Mouse (Mus musculus) embryo, embryonic 11.5 days (tissue): ENCODE measurements at regions not wholly inside any gene's neighbourhood (a gene's known extent, or its start where the extent isn't known, plus 50 kb on each side); places are given as distances from the start of the nearest gene placed in this dataset.

ENCODE experiments used
- DNase-seq: peaks from one replicate; pipeline ENCODE4 v3.0.0-alpha.2; 2012; ENCODE audit warnings: low read depth, low spot score

DNA sequence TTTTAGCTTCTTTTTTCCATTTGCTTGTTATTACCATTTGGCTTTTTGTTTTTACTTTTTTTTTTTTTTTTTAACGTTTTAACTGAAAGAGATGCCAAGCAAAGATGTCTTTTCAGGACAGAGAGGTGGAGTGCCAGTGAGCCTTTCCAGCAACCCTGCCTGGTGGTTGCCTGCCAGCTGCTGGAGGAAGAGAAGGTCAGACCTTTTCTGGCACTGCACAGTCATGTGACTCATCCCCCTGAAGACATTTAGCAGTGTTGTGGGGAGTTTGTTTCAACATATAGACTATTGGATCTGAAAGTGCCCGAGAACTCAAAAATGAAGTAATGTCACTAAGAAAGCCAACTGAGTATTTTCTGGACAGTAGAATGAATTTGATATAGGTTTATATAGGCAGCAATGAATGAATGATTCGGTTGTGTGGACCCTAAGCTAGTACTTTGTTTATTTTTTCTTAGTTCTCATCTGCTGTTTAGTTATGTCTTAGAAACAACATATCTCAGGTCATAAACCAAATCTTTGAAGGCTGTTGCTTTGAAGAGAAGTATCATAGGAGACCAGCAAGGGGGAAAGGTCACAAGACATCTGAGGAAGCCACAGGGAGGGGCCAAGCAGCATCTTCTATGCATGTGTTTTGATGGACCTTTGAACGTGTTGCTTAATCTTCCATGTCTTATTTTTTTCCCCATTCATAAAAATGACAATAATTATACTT lies 604.2 kb downstream of the Ptprc start:
- DNase-seq, result no peak

DNA sequence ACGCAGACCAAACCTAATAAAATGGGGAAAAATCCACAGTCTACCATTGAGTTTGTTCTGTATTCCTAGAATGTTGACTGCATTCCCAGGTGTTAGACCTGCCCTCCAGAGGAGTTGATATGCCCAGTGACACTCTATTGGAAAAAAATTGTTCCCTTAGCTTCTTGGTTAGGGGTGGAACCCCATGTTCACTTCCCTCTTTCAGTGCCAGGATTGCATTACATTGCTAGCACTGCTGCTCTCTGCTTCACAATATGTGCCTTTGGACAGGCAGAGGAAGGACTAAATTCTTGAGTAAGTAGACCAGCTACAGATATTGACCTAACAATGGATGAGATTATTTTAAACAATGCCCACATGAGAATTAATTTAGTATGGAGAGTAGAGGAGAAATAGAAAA lies 607.3 kb upstream of the Nr5a2 start:
- no peak for DNase-seq

DNA sequence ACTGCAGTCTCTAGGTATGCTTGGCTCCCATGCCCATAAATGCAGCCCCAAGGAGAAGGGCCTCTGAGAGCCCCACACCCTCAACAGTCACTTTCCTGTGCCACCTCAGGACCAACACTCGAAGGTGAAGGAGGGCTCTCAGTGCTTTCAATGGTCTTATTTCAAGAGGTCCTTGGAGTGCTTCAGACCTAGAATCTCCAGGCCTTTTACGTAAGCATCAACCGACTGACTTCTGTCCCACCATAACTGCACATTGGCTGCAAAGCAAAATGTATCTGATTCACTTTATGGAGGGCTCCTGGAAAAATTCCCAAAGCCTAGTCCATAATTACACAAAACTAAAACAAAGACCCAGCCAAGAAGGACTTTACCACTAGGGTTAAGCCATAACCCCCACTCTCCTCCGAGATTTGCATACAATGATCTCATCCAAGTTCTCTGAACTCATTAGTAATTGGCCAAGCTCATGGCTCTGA lies 605.4 kb upstream of the Nr5a2 start:
- DNase-seq, result no peak

DNA sequence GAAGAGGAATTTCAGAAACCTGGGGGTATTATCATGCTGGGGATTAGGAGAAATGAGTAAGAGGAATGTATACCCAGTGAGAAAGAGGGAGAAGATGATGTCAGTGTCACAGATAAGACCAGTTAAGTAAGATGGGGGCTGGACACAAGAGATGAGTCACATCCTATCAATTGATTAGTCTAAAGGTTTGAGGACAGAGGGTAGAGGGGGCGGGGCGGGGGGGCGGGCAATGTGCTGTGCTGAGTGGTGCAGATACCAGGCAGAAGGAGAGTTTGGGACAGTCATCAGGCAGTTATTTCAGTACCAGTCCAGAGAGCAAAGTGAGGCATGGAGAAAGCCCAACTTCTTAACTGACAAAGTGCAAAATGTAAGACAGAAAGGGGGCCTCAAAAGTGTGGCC lies 601.4 kb upstream of the Nr5a2 start:
- no peak for DNase-seq

DNA sequence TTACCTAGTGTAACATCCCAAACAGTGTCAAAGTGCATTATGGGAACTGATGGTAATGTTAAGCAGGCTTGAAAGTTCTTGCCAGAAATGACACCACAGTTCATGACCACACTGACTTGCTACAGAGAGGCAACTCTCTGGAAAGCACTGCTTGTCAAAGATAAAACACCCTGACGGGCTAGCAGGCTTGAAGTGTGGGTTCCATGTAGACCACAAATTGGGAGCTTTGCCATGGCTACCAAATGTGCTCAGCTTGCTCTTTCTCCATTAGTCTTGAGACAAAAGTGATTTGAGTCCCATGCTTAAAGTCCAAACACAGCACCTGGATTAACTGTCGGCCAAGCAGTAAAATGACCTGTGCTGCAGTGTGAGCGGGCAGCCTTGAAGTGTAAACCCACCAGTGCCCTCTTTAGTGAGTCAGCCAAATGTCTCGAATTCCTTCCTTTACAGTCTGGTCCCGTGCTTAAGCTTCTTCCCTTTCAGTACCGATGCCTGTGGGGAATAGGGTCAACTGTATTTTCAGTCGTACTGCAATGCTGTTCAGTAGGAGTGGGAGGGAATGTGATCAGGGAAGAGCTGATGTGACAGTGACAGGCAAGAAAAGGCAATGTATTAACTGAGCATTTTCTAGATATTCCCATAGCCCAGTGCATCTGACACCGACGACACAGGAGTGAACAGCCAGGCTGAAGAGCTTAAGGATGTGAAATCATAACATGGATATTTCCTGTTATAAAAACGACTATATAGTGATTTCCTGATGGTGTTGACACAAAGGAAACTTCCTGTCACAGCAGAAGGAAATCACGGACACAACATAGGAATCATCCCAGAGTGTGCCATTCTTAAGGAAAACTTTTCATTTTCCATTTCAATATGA lies 600.4 kb upstream of the Nr5a2 start:
- no peak for DNase-seq

DNA sequence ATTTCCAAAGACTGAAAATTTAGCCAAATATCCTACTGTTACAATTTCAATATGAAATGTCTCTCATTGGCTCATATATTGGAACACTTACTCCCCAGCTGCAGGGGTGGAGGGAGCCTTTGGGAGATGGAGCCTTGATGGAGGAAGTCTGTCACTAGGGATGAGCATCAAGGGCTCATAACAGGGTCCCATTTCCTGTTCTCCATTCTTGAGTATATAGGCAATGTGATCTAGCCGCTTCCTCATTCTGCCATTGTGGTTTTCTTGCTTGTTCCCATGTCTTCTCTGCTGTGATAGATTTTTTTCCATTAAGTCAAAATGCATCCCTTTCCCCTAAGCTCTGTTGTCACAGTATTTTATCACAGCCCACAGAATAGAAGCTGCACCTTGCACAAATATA lies 589.4 kb upstream of the Nr5a2 start:
- DNase-seq, result no peak

DNA sequence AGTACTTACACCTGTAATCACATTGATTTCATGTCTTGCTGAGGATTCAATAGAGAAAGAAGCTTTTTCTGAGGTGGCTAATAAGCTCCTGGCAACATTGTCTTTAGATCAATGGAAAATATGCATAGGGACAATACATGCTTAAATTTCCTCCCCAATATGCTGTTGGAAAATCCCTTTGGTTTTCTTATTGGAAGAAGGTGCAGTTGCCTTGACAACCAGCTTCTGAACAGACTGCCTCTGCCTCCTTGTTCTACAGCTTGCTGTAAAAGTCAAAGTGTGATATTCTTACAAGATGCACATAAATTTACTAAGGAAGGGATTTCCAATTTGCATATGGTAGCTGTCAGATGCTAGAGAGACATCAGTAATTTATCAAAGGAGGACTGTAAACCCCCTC lies 585.4 kb upstream of the Nr5a2 start:
- no peak for DNase-seq

DNA sequence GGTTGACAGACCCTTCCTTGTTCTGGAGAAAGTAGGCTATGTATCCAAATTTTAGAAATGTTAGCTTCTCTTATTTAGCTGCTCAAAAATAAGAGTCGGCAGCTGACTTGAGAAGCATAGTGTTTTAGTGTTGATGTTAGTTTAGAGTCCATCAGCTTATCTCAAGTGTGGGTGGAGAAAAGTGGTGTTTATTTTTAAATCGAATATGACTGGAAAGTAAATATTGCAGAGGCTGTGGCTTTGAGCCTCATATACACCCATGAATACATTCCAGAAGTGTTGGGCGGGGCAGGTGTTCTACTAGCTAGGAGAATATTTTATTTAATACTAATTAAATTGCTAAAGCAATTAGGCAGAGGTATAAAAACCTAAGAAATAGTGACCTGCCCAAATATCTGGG lies 583.6 kb upstream of the Nr5a2 start:
- DNase-seq, result no peak

DNA sequence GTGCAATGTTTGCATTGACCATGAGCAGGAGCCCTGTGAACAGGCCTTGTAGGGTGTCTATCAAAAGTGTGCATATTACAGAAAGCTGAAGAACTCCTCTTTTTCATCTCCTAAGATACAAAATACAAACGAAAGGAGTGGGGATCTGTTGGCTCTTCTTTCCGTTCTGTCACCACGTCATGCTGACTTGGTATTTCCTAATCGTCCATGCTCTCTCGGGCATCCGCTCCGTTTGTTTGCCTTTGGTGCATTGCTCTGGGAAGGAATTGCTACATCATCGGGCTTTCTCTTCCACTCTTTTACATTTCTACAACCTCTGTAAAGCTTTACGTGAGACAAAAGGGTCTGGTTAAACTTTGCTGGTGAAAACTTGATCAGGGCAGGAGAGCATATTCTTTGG lies 581.2 kb upstream of the Nr5a2 start:
- DNase-seq, result no peak

DNA sequence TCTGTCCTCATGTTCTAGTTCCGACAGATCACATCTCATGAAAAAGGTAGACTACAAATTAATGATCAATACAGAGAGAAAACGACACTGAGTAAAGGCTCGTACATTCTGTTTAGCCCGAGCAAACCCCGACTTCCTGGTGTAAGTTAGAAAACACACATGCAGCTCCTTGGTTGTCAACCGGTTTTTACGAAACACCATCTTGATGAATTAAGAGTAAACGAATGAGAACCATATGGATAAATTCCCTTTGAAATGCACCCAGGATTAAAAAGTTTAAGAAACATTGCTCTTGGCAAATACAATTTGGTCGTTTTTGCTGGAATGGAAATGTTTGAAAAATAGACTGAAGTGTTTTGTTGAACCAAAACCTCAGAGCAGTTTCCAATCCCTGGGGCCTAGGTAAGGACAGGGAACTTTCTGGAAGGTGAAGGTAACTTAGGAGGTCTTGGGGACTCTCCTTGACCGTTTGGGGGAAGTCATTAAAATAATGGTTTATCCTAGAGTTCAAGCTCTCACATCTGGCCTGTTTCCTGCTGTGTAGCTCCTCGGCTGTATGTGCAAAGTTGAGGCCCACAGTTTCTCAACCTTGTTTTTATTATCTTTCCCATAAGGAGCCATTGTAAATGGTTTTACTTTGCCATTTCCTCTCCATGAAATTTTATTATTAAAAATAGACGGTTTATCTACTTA lies 579.3 kb upstream of the Nr5a2 start:
- DNase-seq, result no peak

DNA sequence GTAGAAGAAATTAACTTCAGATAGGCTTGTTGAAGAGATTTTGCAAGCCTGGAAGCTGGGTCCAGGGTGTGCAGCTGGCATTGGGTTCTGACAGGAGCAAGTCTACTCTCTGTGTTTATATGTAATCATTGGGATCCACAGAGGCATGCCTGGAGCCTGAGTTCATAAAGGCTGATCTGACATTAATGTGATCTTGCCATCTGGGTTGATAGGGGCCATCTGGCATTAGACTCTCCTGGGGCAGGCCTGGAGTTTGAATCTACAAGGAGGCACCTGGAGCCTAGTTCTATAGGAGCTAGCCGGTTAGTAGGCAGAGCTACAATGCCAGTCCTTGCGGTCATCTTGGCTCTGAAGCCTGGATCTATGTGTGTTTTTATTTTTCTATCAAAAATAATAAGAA lies 554.5 kb upstream of the Nr5a2 start:
- DNase-seq, result no peak

DNA sequence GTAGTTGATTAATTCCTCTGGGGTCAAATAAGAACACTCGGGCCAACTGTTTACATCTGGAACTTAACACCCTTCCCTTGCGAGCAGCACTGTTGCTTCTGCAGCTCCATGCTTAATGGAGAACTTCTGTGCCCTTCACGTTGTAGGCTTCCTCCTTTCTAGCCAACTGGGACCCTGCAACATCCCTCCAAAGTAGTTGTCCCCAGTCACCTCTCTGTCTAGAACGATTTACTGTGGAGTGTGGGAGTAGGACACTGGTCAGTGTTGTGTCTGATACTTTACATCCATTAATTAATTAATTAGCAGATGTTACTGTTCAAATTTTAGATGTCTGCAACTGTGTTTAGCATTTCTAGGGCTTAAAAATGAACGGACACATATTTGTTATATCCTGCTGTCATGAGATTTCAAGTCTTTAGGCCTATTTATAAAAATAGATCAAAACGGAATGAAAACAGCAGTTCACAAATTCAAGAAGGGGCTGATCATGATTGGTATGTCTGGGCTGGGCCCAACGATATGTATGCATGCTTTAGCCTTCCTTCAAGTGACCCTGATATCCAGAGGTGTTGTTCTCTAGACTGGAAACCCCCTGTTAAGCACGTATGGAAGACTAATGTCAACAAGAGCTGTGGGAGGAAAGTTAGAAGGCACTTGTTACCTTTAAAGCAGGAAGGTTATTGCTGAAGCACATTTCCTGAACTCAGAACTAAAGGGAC lies 543.6 kb upstream of the Nr5a2 start:
- no peak for DNase-seq

DNA sequence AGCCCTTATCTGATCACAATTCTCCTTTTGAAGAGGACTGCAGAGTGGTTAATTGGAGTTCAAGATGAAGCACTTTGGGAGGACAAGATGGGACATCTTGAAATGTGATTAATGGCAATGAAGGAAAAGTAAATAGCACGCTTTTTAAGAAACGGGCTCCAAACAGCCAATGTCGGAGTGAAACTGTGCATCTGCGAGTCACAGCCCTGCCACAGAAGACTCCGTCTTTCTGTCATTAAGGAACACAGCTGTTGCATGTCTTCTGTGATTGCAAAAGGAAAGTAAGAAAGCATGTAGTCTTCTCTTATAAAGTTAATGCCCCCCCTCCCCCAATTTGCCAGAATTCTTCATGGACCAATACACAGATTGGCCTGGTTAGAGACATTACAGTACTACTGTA lies 528.0 kb upstream of the Nr5a2 start:
- no peak for DNase-seq

DNA sequence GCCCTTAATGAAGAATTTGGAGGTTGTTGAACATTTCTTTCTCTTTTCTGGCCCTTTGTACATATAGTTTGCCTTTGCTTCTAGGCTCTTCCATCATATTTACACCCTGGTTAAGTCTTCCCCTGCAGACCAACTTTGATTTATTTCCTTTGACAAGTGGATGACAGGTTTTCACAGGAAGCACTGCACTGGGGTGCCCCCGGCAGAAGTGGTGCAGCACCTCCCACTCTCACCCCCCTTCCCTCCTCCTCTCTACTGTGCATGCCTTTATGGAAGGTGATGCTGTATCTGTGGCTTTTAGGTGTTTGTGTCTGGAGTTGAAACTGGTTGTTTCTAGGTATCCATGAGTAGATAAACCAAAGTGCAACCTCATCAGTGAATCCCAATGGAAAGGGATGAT lies 518.2 kb upstream of the Nr5a2 start:
- DNase-seq, result no peak

DNA sequence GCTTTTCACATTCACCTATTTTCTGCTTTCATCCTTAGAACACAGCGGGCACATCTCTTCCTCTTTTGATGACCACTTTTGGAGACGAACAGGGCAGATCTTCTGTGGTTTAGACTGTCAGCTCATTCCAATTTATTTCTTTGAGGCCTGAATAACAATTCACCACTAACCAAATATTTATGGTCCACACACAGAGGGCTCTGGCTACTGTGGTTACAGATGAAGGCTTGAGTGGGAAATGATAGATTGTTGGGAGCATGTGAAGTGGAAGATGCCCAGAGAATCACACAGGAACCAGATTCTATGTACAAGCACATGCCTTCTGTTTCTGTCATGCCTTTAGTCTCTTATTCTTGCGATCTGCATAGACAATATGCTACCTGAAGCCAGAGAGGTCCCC lies 517.0 kb upstream of the Nr5a2 start:
- no peak for DNase-seq

DNA sequence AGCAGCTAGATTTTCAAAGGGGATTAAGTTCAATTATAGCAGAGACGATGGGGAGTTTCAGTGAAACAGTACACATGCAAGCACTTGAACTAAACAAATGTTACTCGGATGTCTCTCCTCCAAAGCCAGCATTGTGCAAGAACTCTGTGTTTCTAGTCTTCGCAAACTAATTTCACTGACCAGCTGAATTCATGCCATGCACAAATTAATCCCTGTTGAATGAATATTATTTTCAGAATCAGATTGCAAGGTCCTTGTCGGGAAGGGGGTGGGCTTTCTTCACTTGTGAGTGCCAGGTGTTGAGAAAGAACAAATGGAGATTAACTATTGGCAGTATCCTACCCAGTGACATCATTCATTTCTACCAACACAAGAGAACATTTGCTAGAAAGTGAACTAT lies 514.6 kb upstream of the Nr5a2 start:
- DNase-seq, result no peak

DNA sequence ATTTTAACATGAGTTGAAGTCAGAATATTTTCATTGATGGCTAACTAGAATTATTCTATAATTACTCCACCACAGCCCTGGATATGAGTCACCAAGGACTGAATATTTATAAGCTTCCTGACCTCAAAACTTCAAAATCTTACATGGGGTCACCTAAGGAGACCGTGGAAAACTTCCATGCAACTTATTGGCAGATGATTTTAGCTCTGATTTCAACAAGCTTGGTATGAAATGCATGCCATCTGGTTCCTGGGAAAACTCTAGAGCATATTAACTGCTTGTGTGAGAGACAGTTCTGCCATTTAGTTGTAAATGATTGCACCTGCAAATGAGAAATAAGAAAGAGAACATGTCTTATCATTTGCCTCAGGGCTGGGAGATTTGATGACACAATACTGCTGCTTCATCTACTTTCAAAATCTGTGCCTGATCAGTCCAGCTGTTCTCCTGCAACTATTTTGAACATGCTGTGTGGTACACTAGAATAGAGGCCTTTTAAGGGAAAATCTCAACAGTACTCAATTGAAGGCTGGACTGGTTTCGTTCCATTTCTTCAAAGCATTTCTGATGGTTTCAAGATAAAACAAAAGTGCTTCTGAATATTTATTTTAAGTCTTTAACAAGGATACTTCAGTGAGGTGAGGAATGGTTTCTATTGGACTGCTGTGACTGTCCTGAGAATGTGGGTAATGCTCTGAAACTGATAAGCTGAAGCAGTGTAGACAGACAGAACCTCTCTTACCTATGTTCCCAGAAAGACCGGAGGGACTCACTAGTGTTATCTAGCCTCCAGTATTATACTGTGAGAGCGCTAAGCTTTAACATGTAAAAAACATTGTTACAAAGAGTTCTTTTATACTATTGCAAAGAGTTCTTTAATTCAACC lies 513.8 kb upstream of the Nr5a2 start:
- DNase-seq, result no peak

DNA sequence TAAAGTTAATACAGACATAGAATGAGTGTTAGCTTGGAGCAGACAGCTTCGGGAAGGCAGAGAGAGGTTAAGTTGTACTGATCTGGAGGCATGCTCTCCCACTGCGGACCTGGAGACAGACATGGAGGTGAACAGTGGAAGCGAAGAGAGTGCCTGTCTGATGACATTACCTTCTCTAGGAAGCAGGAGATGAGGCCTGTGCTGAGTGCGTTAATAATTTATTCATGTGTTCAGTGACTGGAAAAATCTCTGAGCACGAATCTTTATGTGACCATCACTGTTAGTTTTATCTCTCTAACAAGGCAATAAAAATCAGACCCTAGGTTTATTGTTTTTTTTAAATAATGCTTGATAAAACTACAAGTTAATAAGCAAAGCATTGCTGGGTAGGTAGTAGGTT lies 504.7 kb upstream of the Nr5a2 start:
- no peak for DNase-seq

DNA sequence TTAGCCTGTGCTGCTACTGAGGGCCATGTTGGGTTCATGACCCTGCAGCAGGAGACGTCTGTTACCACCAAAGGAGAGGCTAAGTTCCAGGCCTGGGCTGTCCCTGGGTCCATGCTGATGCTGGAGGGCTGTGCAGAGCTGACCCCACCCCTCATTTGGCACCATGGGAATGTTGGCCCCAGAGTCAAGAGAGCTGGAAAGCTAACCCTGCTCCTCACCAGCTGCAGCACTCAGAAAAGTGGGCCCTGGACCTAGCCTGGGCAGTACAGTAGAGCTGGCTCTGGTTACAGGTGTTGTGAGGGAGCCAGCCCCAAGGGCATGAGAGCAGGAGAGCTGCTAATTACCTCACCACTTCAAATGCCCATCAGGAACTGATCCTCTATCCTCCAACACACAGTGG lies 500.9 kb upstream of the Nr5a2 start:
- DNase-seq, result no peak

DNA sequence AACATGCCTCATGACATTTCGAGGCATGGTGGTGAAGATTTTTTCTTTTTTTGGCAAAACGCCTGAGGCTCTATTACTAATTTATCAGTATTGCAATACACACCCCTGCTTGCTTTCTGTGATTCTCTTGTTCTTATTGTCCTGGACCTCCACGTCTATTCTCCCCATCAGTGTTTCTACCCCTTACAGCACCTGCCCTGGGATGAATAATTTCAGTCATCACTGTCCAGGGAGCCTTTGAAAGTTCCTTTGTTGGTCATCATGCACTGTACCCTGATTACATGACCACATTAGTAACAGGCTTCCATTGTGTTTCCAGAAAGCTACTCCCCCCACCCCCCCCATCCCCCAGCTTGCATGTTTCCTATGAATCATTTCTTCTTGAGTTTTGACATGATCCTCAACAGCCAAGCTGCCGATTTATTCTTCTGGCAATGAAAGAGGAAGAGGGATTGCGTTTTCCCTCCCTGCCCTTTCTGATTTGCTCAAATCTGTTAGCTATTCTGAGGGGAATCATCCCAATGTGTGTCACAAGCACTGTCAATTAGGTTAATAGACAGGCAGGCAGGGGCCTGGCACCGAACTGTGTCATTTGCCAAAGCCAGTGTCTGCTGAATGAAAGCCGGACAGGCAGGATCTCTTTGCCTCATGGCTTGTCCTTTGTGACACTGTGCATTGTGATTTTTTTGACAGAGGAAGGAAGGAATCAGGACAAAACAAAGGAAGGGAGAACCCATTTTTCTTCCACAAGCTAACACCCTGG lies 493.4 kb upstream of the Nr5a2 start:
- no peak for DNase-seq
